Mouse (Mus musculus) liver, embryonic 14.5 days (tissue): ENCODE results near the gene Mex3a.

Experiments used
- CTCF ChIP-seq: IDR thresholded peaks from 2 replicates; pipeline ENCODE4 v1.5.1; 2016; ENCODE audit warnings: antibody characterized with exemption, low read depth, control low read depth
- EP300 ChIP-seq: IDR thresholded peaks from 2 replicates; pipeline ENCODE4 v1.6.1; 2016; ENCODE audit warnings: antibody characterized with exemption, low read depth

DNA sequence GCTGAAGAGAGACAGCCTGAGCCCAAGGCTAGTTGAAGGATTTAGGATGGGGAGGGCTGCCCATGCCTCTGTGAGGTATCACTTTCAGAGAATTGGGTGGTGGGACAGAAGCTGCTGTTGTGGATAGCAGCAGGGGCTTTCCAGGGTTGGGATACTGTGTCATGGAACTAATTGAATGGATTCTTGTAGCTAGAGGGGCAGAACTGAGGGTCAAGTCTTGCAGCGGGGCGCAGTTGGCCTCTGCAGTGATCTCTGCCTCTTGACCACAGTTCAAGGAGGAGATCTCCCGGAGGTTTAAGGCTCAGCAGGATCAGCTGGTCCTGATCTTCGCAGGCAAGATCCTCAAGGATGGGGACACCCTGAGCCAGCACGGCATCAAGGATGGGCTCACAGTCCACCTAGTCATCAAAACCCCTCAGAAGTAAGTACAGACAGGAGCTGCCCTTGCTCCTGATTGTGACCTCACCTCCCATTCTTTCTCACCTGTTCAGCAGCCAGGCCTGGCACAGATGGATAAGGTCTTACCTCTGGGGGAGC, 22.9 kb downstream of the Mex3a start:
- TF ChIP-seq EP300 (no peak), CTCF (no peak)
